Mouse (Mus musculus) splenic B cell, adult 2 months (primary cell): ENCODE data around the gene Entpd3.

Experiments
- DNase-seq: peaks from one replicate; pipeline ENCODE4 v3.0.0-alpha.2; 2011; ENCODE audit warnings: low read depth, low spot score
- H3K27me3 ChIP-seq: 2 replicates; pipeline ENCODE4 v1.6.1; 2012; ENCODE audit warnings: mild to moderate bottlenecking, low read length, moderate library complexity, mixed read lengths; ENCODE audit not compliant: control insufficient read depth, poor library complexity, insufficient read depth, severe bottlenecking
- H3K36me3 ChIP-seq: 2 replicates; pipeline ENCODE4 v1.6.1; 2012; ENCODE audit warnings: mild to moderate bottlenecking, low read length, moderate library complexity, mixed read lengths; ENCODE audit not compliant: control insufficient read depth, poor library complexity, insufficient read depth, severe bottlenecking

Entpd3 gene

DNA sequence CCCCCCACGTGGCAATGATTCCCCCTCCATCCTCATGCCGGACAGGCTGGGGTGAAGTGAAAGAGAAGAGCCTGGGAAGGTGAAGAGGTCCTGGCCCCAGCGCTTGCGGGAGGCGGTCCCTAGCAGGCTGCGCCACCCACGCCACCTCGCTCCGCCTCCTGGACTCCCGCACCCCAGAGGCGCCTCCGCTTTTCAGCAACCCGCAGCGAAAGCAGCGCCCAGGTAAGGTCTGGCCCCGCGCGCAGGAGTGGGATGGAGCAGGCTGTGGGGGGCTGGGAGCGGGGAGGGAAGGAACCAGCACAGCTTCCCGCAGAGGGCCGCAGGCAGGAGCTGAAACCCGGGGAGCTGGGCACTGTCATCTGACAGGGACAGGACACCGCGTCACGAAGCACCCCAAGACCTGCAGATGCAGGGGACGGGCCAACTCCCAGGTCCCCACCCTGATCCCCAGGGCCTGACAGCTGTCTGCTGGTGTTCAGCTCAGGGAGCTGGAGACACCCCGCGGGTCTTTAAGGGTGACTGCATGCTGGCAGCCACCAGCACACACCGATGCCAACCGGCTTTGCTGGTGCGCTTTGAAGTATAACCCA lies at the start of gene Entpd3:
Gene Entpd3, plus strand, starts transcription at position 157 of the 590 bp plus-strand sequence.
- H3K27me3 ChIP-seq, result no peaks in the 10 kb centered on the region
- H3K36me3 ChIP-seq, result no peaks in the 10 kb centered on the region
- no peak for DNase-seq

DNA sequence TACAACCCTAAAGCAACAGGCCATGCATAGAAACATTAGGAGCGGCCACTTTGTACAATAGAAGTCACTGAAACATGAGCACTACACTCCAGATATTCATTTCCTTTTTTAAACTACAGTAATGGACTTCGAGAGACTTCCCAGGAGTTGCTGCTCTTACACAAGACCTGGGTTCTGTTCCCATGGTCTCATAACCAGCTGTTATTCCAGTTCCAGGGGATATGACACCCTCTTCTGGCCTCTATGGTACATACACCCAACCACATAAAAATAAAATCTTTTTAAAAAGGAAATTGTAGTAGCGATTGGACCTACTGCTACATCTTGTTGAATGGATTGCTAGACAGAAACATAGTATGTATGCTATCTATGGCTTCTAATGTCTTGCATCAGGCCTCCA lies 48.1 kb upstream of the Entpd3 start:
- Histone ChIP-seq H3K36me3 (peaks cover 10% of the 10 kb centered on the region), H3K27me3 (no peaks in the 10 kb centered on the region)
- DNase-seq, result peak; percentile 27

DNA sequence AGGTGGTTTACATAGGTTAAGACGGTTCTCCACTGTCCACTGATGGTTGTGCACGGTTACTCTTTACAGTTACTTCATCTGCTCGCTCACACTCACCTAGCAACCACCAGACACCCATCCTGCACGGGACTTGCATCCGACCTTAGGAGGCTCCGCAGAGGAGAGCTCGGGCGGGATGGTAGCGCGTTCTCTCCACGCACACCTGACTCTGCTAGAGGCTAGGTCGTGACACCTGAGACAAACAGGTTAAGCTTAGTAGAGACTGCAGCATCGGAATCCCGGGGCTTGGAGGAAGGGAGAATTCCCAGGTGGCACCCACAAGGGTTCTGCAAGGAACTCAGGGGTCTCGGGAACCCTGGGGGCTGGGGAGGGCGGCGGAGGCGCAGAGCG lies 47.6 kb upstream of the Entpd3 start, which contains the start of gene Eif1b:
Gene Eif1b, plus strand, starts transcription at position 223 of the 390 bp plus-strand sequence.
- Histone ChIP-seq H3K36me3 (peaks cover 10% of the 10 kb centered on the region), H3K27me3 (no peaks in the 10 kb centered on the region)
- DNase-seq, result no peak

GRCm38 (mm10) chr9:120492400-120493351 lies 46.9 kb upstream of the Entpd3 start:
- Histone ChIP-seq H3K36me3 (peaks cover 10% of the 10 kb centered on the region), H3K27me3 (no peaks in the 10 kb centered on the region)
- peak; percentile 78 for DNase-seq

DNA sequence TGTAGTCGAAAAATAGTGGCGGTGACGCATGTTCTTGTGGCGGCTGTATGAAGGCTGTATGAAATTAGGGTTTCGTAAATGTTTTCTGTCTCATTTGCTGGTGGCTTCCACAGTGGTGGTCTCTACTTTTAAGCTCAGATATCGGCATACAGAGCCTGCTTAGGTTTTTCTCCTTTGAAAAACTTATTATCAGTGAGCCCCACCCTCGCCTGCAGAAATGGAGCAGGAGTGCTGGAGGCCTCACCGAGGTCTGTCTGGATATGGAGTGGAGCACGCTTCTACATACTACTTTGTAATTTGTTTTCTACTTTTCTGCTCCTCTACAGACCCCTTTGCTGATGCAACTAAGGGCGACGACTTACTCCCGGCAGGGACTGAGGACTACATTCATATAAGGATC lies 45.8 kb upstream of the Entpd3 start:
- DNase-seq, result no peak
- no peaks in the 10 kb centered on the region for H3K27me3 ChIP-seq

GRCm38 (mm10) chr9:120496691-120497090 lies 42.9 kb upstream of the Entpd3 start:
- peak; percentile 83 for DNase-seq
- H3K36me3 ChIP-seq, result peaks cover 10% of the 10 kb centered on the region
- H3K27me3 ChIP-seq, result no peaks in the 10 kb centered on the region

More for the DNA sequence above, 45.8 kb upstream of the Entpd3 start:
- H3K36me3 ChIP-seq, result peaks cover 10% of the 10 kb centered on the region

DNA sequence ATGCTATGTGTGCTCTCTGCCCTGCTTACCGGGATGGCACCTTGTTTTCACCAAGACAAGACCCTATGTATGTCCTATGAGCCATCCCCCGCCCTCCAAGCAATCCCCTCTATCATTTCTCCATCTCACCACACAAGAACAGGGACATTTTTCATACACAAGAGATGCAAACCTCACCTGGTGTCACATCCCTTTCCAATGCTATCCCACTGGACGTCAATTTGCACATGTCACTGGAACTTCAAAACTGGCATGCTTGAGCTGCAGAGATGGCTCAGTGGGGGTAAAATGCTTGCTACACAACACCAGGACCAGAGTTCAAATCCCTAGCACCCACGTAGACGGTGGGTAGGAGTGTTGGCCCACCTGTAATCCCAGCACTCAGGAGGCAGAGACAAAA lies 41.6 kb upstream of the Entpd3 start:
- Histone ChIP-seq H3K36me3 (peaks cover 10% of the 10 kb centered on the region), H3K27me3 (no peaks in the 10 kb centered on the region)
- no peak for DNase-seq

DNA sequence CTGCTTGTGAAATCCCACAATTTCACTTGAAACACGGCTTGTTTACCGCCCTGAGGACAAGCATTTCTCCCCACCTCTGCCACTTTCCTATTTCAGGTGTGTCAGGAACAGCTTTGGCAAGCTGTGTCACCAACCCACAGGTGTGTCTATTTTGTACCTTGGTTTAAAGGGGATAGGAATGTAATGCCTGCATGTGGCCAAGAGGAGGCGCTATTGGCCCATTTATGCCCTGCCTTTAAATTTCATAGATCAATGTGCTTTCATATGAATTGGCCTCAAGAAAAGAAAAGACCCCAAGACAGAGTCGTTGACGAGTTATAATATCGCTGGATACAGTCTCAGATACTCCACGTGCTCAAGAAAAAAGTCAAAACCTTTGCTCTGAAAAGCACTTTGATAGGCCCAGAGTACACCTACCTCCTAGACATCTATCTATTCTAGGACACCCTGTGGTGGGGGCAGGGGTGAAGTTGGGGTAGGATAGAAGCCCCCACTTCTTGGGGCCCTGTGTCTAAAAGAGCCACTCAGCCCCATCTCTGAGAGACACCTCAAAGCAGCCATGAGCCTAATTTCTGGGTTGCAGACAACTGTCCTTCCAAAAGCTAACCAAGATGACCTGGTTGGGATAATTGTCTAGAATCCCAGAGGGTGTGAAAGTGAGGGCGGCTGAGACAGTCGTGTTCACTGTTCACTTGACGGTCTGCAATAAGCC lies 38.3 kb upstream of the Entpd3 start:
- Histone ChIP-seq H3K36me3 (no peaks in the 10 kb centered on the region; the same call in 1 of the 2 replicates), H3K27me3 (no peaks in the 10 kb centered on the region)
- DNase-seq, result peak; percentile 52

- Histone ChIP-seq H3K36me3 (no peaks in the 10 kb centered on the region), H3K27me3 (no peaks in the 10 kb centered on the region)
- peak; percentile 90 for DNase-seq
These were observed 37.6 kb upstream of the Entpd3 start for GRCm38 (mm10) chr9:120502013-120502412.

DNA sequence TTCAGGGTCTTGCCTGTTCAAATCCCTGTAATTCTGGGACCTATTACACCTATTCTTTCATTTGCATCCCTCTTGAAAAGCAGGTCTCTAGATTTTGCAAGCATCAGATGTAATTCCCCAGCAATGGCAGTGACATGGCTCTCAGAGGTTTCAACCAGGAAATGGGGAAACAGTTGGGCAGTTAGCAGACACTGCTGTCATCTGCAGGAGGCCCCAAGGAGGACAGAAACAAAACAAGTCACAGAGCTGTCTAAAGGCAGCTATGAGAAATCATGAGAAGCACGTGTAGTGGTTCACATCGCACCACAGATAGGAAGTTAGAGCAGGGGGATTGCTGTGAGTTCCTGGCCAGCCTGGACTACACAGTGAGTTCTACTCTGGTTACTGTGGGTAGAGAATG lies 35.2 kb upstream of the Entpd3 start:
- no peaks in the 10 kb centered on the region for H3K27me3 ChIP-seq
- no peaks in the 10 kb centered on the region for H3K36me3 ChIP-seq
- DNase-seq, result no peak

GRCm38 (mm10) chr9:120511781-120512180 lies 27.8 kb upstream of the Entpd3 start:
- DNase-seq, result peak; percentile 44
- H3K27me3 ChIP-seq, result no peaks in the 10 kb centered on the region
- H3K36me3 ChIP-seq, result no peaks in the 10 kb centered on the region

DNA sequence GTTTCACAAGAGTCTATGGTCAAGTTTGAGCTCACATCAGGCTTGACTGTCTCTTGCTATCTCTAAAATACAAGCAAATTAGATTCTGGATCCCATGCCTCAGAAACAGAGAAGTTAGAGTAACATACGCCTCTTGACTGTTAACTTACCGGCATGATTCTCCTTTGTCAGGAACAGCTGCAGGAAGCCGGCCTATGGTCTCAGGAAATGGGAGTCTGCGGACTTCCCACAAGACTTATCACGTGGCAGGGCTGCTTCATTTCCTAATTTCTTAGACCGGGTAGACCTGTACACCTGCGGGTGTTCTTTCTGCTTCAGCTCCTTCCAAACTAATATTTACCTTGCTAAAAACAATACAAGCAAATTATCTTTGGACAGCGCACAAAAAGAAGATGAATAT lies 22.9 kb upstream of the Entpd3 start:
- Histone ChIP-seq H3K27me3 (no peaks in the 10 kb centered on the region), H3K36me3 (no peaks in the 10 kb centered on the region)
- DNase-seq, result no peak

DNA sequence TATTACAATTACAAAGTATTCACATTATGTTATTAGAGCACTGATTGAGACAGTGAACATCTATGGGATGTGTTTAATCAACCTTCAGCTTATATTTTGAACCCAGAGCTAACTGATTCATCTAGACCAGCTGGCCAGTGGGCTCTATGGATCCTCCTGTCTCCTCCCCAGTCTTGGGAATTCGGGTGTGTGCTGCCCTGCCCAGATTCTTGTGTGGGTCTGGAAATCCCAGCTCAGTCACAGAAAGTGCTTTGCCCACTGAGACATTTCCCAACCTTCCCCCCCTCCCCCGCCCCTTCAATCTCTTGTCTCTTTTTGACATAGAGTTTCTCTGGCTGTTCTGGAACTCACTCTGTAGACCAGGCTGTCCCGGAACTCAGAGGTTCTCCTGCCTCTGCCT lies 20.7 kb upstream of the Entpd3 start:
- H3K36me3 ChIP-seq, result no peaks in the 10 kb centered on the region
- no peak for DNase-seq
- no peaks in the 10 kb centered on the region for H3K27me3 ChIP-seq

GRCm38 (mm10) chr9:120519469-120520125 lies 20.0 kb upstream of the Entpd3 start:
- Histone ChIP-seq H3K27me3 (no peaks in the 10 kb centered on the region), H3K36me3 (no peaks in the 10 kb centered on the region)
- DNase-seq, result no peak
